Comparison of ENCODE assay signal across 13 mouse cellular contexts in the genomic region with DNA sequence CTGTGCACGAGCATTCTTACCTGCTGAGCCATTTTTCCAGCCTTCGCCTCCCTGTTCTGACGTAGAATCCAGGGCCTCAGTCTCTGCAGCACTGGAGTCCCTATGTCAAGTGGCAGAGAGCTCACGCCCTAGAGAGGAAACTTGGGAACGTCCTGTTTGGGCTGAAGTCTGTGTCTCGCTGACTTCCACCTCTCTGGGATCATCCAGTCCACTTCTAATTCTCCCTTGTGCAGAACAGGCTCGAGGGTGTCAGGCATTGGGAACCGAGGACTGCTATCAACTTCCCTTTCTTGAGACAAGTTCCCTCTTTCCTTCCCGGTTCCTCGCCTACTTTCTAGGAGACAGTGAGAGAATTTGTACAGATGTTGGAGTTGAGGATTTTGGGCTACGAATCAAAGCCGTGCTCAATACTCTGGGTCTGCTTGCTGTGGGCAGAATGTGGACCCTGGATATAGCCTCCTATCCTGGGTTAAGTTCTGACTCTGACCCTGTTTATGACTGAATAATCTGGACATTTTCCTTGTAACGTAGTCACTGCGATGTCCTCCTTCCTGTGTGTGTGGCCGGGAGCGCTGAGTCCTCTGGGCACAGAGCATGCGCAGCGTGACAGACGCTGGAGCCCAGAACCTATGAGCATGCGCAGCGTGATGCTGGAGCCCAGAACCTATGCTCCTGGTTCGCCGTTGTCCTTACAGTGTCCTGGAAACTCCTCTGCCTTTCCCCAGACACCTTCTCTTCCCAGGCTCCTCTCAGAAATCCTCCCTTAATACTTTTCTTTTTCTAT. TPM values are rescaled to one million over a fixed set of nuclear protein-coding genes. Genes with fewer than 3 reads are reported as not detected.
DNase-seq lines count a peak whose midpoint lies in the region; ATAC-seq and TF ChIP-seq lines count a peak whose summit lies in the region.
"Had no signal": no experiment of that assay in that cellular context is flagged by ENCODE, and none has a peak within 500 bp of the region (broad histone marks: within the 10 kb centered on the region; RNA-seq: fewer than 3 reads in every experiment).

No protein-coding gene starts in this region.

- H3K4me1 ChIP-seq in hindbrain, embryonic 12.5 days, result peaks cover 23% of the 10 kb centered on the region
- peaks cover 19% of the 10 kb centered on the region for H3K4me1 ChIP-seq in midbrain, embryonic 15.5 days
- peaks cover 5% of the 10 kb centered on the region; the same call in 1 of the 2 replicates for H3K4me1 ChIP-seq in liver, embryonic 12.5 days

- peaks cover 8% of the 10 kb centered on the region; the same call in 1 of the 2 replicates for H3K27me3 ChIP-seq in hindbrain, embryonic 12.5 days
- H3K27me3 ChIP-seq in midbrain, embryonic 15.5 days (replicated peaks), result 0 out of 2 replicates have a peak, but pooled peaks cover 4% of the 10 kb centered on the region
- peaks cover 55% of the 10 kb centered on the region for H3K27me3 ChIP-seq in liver, embryonic 12.5 days (replicated peaks)

- no peaks in the 10 kb centered on the region for H3K36me3 ChIP-seq in hindbrain, embryonic 12.5 days
- no peaks in the 10 kb centered on the region for H3K36me3 ChIP-seq in midbrain, embryonic 15.5 days (replicated peaks)
- H3K36me3 ChIP-seq in liver, embryonic 12.5 days, result no peaks in the 10 kb centered on the region

- 79% methylated on average over 23 of the region's 23 CpGs for WGBS in hindbrain, embryonic 12.5 days
- WGBS in midbrain, embryonic 15.5 days, result 81% methylated on average over 23 of the region's 23 CpGs
- WGBS in liver, embryonic 12.5 days (ENCODE audit: insufficient replicate concordance), result 56% methylated on average over 23 of the region's 23 CpGs

- ATAC-seq in hindbrain, embryonic 12.5 days (ENCODE audit: low FRiP score), result no peak
- ATAC-seq in midbrain, embryonic 15.5 days (replicated peaks), result no peak
- ATAC-seq in liver, embryonic 12.5 days, result no peak

- H3K27ac ChIP-seq in gastrocnemius, adult 2 months, result peak overlapping the region; percentile 69
- H3K27ac ChIP-seq in hindbrain, embryonic 12.5 days, result peak overlapping the region; percentile 81; the same call in 1 of the 2 replicates
- peak overlapping the region; percentile 73 for H3K27ac ChIP-seq in midbrain, embryonic 15.5 days
- H3K27ac ChIP-seq in liver, embryonic 12.5 days, result no peak overlapping the region

- DNase-seq in gastrocnemius, adult 2 months, result no peak
- no peak for DNase-seq in gastrocnemius, adult 18-20 months (ENCODE audit: low spot score)
- DNase-seq in ZHBTc4 (ENCODE audit: low read depth, low spot score), result peak; percentile 90
- DNase-seq in T-cell, adult 2 months (ENCODE audit: low spot score), result no peak
- DNase-seq in Muller cell, postnatal 12 days (ENCODE audit: inconsistent ontology term), result no peak
- DNase-seq: adrenal gland, postnatal 10 days; cerebellum, adult 2 months; kidney, adult 11 months; liver had no signal

- H3K9ac ChIP-seq in hindbrain, embryonic 12.5 days, result no peak overlapping the region
- no peak overlapping the region for H3K9ac ChIP-seq in midbrain, embryonic 15.5 days
- no peak overlapping the region for H3K9ac ChIP-seq in liver, embryonic 12.5 days

- no peak overlapping the region for H3K4me2 ChIP-seq in hindbrain, embryonic 12.5 days (replicated peaks)
- no peak overlapping the region for H3K4me2 ChIP-seq in midbrain, embryonic 15.5 days
- no peak overlapping the region for H3K4me2 ChIP-seq in liver, embryonic 12.5 days

- H3K4me3 ChIP-seq in gastrocnemius, adult 2 months, result no peak overlapping the region
- no peak overlapping the region for H3K4me3 ChIP-seq in hindbrain, embryonic 12.5 days
- no peak overlapping the region for H3K4me3 ChIP-seq in midbrain, embryonic 15.5 days
- no peak overlapping the region for H3K4me3 ChIP-seq in liver, embryonic 12.5 days
- H3K4me3 ChIP-seq: myocyte had no signal

- intact Hi-C loops in gastrocnemius, adult 2 months (cut with DNase I), result no loop called here

- TF ChIP-seq CTCF in gastrocnemius, adult 2 months (IDR thresholded peaks at IDR 0.05), result no peak

- H3K9me3 ChIP-seq in hindbrain, embryonic 12.5 days (replicated peaks), result no peaks in the 10 kb centered on the region
- H3K9me3 ChIP-seq in midbrain, embryonic 15.5 days, result no peaks in the 10 kb centered on the region
- H3K9me3 ChIP-seq in liver, embryonic 12.5 days (replicated peaks), result no peaks in the 10 kb centered on the region

RNA-seq across cellular contexts. Expression of gene Asap3, which starts 18.7 kb away (rescaled TPM):
- 1 to 10 TPM; 1.5 to 2.5 TPM for total RNA-seq in gastrocnemius, adult 2 months (2021)
- total RNA-seq in gastrocnemius, adult 18-20 months (2021), result 1 to 10 TPM; 1.4 to 1.5 TPM
- polyA plus RNA-seq in hindbrain, embryonic 12.5 days (2016; fragmentation: Nextera tagmentation; extraction: Ambion mirVana), result 11.6 and 11.8 TPM in 2 replicates
- 5.1 and 5.2 TPM in 2 replicates for polyA plus RNA-seq in midbrain, embryonic 15.5 days (2015; fragmentation: Nextera tagmentation; extraction: Ambion mirVana)
- polyA plus RNA-seq in liver, embryonic 12.5 days (2016; fragmentation: Nextera tagmentation; extraction: Ambion mirVana), result 1.5 and 1.9 TPM in 2 replicates

RNA-seq across cellular contexts. Expression of gene Tcea3, which starts 22.7 kb away (rescaled TPM):
- total RNA-seq in gastrocnemius, adult 2 months (2021), result 100 to 1,000 TPM; 344 to 373 TPM
- 100 to 1,000 TPM; 379 to 395 TPM for total RNA-seq in gastrocnemius, adult 18-20 months (2021)
- 5.0 and 7.2 TPM in 2 replicates for polyA plus RNA-seq in hindbrain, embryonic 12.5 days (2016; fragmentation: Nextera tagmentation; extraction: Ambion mirVana)
- 1.4 and 1.8 TPM in 2 replicates for polyA plus RNA-seq in midbrain, embryonic 15.5 days (2015; fragmentation: Nextera tagmentation; extraction: Ambion mirVana)
- 9.8 and 11.1 TPM in 2 replicates for polyA plus RNA-seq in liver, embryonic 12.5 days (2016; fragmentation: Nextera tagmentation; extraction: Ambion mirVana)

RNA-seq across cellular contexts. Expression of gene E2f2, which starts 52.7 kb away (rescaled TPM):
- 1 to 10 TPM in 1 of 2 experiments, under 1 TPM in 1; 0.48 to 1.1 TPM for total RNA-seq in gastrocnemius, adult 2 months (2021)
- total RNA-seq in gastrocnemius, adult 18-20 months (2021), result under 1 TPM; 0.73 to 0.76 TPM
- polyA plus RNA-seq in hindbrain, embryonic 12.5 days (2016; fragmentation: Nextera tagmentation; extraction: Ambion mirVana), result 7.0 and 7.9 TPM in 2 replicates
- 2.2 and 2.3 TPM in 2 replicates for polyA plus RNA-seq in midbrain, embryonic 15.5 days (2015; fragmentation: Nextera tagmentation; extraction: Ambion mirVana)
- polyA plus RNA-seq in liver, embryonic 12.5 days (2016; fragmentation: Nextera tagmentation; extraction: Ambion mirVana), result 63.4 and 69.1 TPM in 2 replicates

RNA-seq across cellular contexts. Expression of gene Zfp46, which starts 59.6 kb away (rescaled TPM):
- 10 to 100 TPM; 21.0 to 36.7 TPM for total RNA-seq in gastrocnemius, adult 2 months (2021)
- 10 to 100 TPM; 29.7 to 33.3 TPM for total RNA-seq in gastrocnemius, adult 18-20 months (2021)
- 42.4 and 42.6 TPM in 2 replicates for polyA plus RNA-seq in hindbrain, embryonic 12.5 days (2016; fragmentation: Nextera tagmentation; extraction: Ambion mirVana)
- 42.8 and 43.2 TPM in 2 replicates for polyA plus RNA-seq in midbrain, embryonic 15.5 days (2015; fragmentation: Nextera tagmentation; extraction: Ambion mirVana)
- 5.5 and 5.7 TPM in 2 replicates for polyA plus RNA-seq in liver, embryonic 12.5 days (2016; fragmentation: Nextera tagmentation; extraction: Ambion mirVana)
